ENCODE assay signal across 20 mouse cellular contexts in genomic region chr13:55836786-55837780, GRCm38 (mm10). TPM values are rescaled to one million over a fixed set of nuclear protein-coding genes. Genes with fewer than 3 reads are reported as not detected.
DNase-seq lines count a peak whose midpoint lies in the region; ATAC-seq and TF ChIP-seq lines count a peak whose summit lies in the region.
"Had no signal": no experiment of that assay in that cellular context is flagged by ENCODE, and none has a peak within 500 bp of the region (broad histone marks: within the 10 kb centered on the region; RNA-seq: fewer than 3 reads in every experiment).

No protein-coding gene starts in this region.

- no peak overlapping the region for H3K9ac ChIP-seq in midbrain, embryonic 14.5 days (replicated peaks; ENCODE audit: low read length)
- H3K9ac ChIP-seq in midbrain, embryonic 13.5 days (replicated peaks), result no peak overlapping the region
- H3K9ac ChIP-seq in intestine, postnatal 0 days (ENCODE audit: low read depth, low read length), result no peak overlapping the region
- H3K9ac ChIP-seq in stomach, embryonic 15.5 days, result no peak overlapping the region

- H3K36me3 ChIP-seq in midbrain, embryonic 14.5 days (ENCODE audit: control insufficient read depth, insufficient read depth, low read length), result no peaks in the 10 kb centered on the region
- no peaks in the 10 kb centered on the region for H3K36me3 ChIP-seq in midbrain, embryonic 13.5 days
- no peaks in the 10 kb centered on the region for H3K36me3 ChIP-seq in intestine, postnatal 0 days (ENCODE audit: control insufficient read depth, insufficient read depth)
- H3K36me3 ChIP-seq in stomach, embryonic 15.5 days, result no peaks in the 10 kb centered on the region

- no peak overlapping the region for H3K4me3 ChIP-seq in midbrain, embryonic 14.5 days (replicated peaks; ENCODE audit: low read depth, low read length)
- no peak overlapping the region for H3K4me3 ChIP-seq in midbrain, embryonic 13.5 days (replicated peaks)
- H3K4me3 ChIP-seq in intestine, postnatal 0 days (ENCODE audit: low read depth, low read length), result peak overlapping the region; percentile 0; the same call in 1 of the 2 replicates
- peak overlapping the region; percentile 64 for H3K4me3 ChIP-seq in stomach, embryonic 15.5 days (replicated peaks)

- peaks cover 92% of the 10 kb centered on the region for H3K27me3 ChIP-seq in midbrain, embryonic 14.5 days (ENCODE audit: control insufficient read depth, insufficient read depth, low read length)
- peaks cover 100% of the 10 kb centered on the region for H3K27me3 ChIP-seq in midbrain, embryonic 13.5 days
- peaks cover 86% of the 10 kb centered on the region for H3K27me3 ChIP-seq in intestine, postnatal 0 days (replicated peaks; ENCODE audit: control insufficient read depth, insufficient read depth, low read length)
- peaks cover 54% of the 10 kb centered on the region for H3K27me3 ChIP-seq in stomach, embryonic 15.5 days (replicated peaks)

- TF ChIP-seq CTCF in intestine, postnatal 0 days (IDR thresholded peaks at IDR 0.05; ENCODE audit: low read depth), result no peak

- no peak overlapping the region for H3K4me2 ChIP-seq in midbrain, embryonic 14.5 days (ENCODE audit: low read length)
- no peak overlapping the region for H3K4me2 ChIP-seq in midbrain, embryonic 13.5 days (replicated peaks)
- no peak overlapping the region for H3K4me2 ChIP-seq in intestine, postnatal 0 days (replicated peaks; ENCODE audit: low read depth)
- H3K4me2 ChIP-seq in stomach, embryonic 15.5 days, result peak overlapping the region; percentile 53

- no peak overlapping the region for H3K27ac ChIP-seq in midbrain, embryonic 14.5 days (replicated peaks; ENCODE audit: low read depth, low read length)
- H3K27ac ChIP-seq in midbrain, embryonic 13.5 days, result no peak overlapping the region
- no peak overlapping the region for H3K27ac ChIP-seq in intestine, postnatal 0 days (ENCODE audit: low read depth, low read length)
- H3K27ac ChIP-seq in stomach, embryonic 15.5 days, result peak overlapping the region; percentile 79
- H3K27ac ChIP-seq: macrophage had no signal

- ATAC-seq in midbrain, embryonic 14.5 days (ENCODE audit: low FRiP score, low TSS enrichment), result no peak
- ATAC-seq in midbrain, embryonic 13.5 days, result no peak
- no peak for ATAC-seq in intestine, postnatal 0 days
- no peak for ATAC-seq in stomach, embryonic 15.5 days (ENCODE audit: insufficient read depth, low FRiP score, low read depth)
- ATAC-seq: hindbrain, embryonic 16.5 days had no signal

- 2% methylated on average over 32 of the region's 32 CpGs for WGBS in midbrain, embryonic 14.5 days
- 1% methylated on average over 32 of the region's 32 CpGs for WGBS in midbrain, embryonic 13.5 days
- WGBS in intestine, postnatal 0 days, result 35% methylated on average over 32 of the region's 32 CpGs
- WGBS in stomach, embryonic 15.5 days, result 21% methylated on average over 32 of the region's 32 CpGs

- H3K9me3 ChIP-seq in midbrain, embryonic 14.5 days (ENCODE audit: control insufficient read depth, low read length), result no peaks in the 10 kb centered on the region
- no peaks in the 10 kb centered on the region for H3K9me3 ChIP-seq in midbrain, embryonic 13.5 days
- H3K9me3 ChIP-seq in intestine, postnatal 0 days (ENCODE audit: control insufficient read depth), result no peaks in the 10 kb centered on the region
- no peaks in the 10 kb centered on the region for H3K9me3 ChIP-seq in stomach, embryonic 15.5 days

- H3K4me1 ChIP-seq in midbrain, embryonic 14.5 days (ENCODE audit: control insufficient read depth, insufficient read depth, low read length), result peaks cover 2% of the 10 kb centered on the region; the same call in 1 of the 2 replicates
- H3K4me1 ChIP-seq in midbrain, embryonic 13.5 days (replicated peaks), result peaks cover 31% of the 10 kb centered on the region
- no peaks in the 10 kb centered on the region for H3K4me1 ChIP-seq in intestine, postnatal 0 days (replicated peaks; ENCODE audit: control insufficient read depth, insufficient read depth, low read length)
- 0 out of 2 replicates have a peak, but pooled peaks cover 8% of the 10 kb centered on the region for H3K4me1 ChIP-seq in stomach, embryonic 15.5 days

- peak; percentile 58 for DNase-seq in embryo, embryonic 10.5 days (ENCODE audit: low spot score)
- no peak for DNase-seq in embryo, embryonic 10 days (ENCODE audit: low spot score)
- DNase-seq in midbrain, embryonic 14.5 days, result peak; percentile 36
- no peak for DNase-seq in left cerebral cortex, adult 9 months (ENCODE audit: low spot score in 2 of 2)
- no peak for DNase-seq in heart, adult 18-20 months
- DNase-seq: cerebellum, adult 11-12 months; kidney, adult 9 months; left cerebral cortex, postnatal 4 days; lung, adult 18-20 months had no signal

RNA-seq across cellular contexts. Expression of gene Pitx1, which starts 1.1 kb away (rescaled TPM):
- 3.2 and 3.3 TPM in 2 replicates for polyA plus RNA-seq in midbrain, embryonic 14.5 days (2014; fragmentation: Nextera tagmentation; extraction: Ambion mirVana)
- polyA plus RNA-seq in midbrain, embryonic 13.5 days (2015; fragmentation: Nextera tagmentation; extraction: Ambion mirVana), result 0.75 and 1.5 TPM in 2 replicates
- polyA plus RNA-seq in intestine, postnatal 0 days (2015; fragmentation: Nextera tagmentation; extraction: Ambion mirVana), result 5.9 and 8.2 TPM in 2 replicates
- 138 and 168 TPM in 2 replicates for polyA plus RNA-seq in stomach, embryonic 15.5 days (2015; fragmentation: Nextera tagmentation; extraction: Ambion mirVana)
- total RNA-seq in heart, adult 18-20 months (2021), result not detected
- total RNA-seq: common myeloid progenitor, adult 5-6 weeks; heart, adult 8-10 months; layer of hippocampus, postnatal 25 days; left cerebral cortex, postnatal 4 days had no signal
- polyA plus RNA-seq: heart, postnatal 0 days; hindbrain, embryonic 16.5 days; macrophage; neural tube, embryonic 14.5 days; spleen, adult 2 months had no signal

RNA-seq across cellular contexts. Expression of gene Catsper3, which starts 52.7 kb away (rescaled TPM):
- polyA plus RNA-seq in midbrain, embryonic 14.5 days (2014; fragmentation: Nextera tagmentation; extraction: Ambion mirVana), result not detected in 2 replicates
- polyA plus RNA-seq in midbrain, embryonic 13.5 days (2015; fragmentation: Nextera tagmentation; extraction: Ambion mirVana), result 0.12 TPM in 1 of 2 replicates, not detected in the other
- polyA plus RNA-seq in intestine, postnatal 0 days (2015; fragmentation: Nextera tagmentation; extraction: Ambion mirVana), result 0.14 and 0.22 TPM in 2 replicates
- 0.10 TPM in 1 of 2 replicates, not detected in the other for polyA plus RNA-seq in stomach, embryonic 15.5 days (2015; fragmentation: Nextera tagmentation; extraction: Ambion mirVana)
- total RNA-seq in heart, adult 18-20 months (2021), result under 1 TPM; 0.20 to 0.21 TPM
- total RNA-seq: common myeloid progenitor, adult 5-6 weeks had no signal
- polyA plus RNA-seq: macrophage; neural tube, embryonic 14.5 days had no signal

Comparison
In these comparisons a context has a peak if more than half of its experiments do, and no peak if none do; other contexts are left out.
1. DNase-seq: peak in embryo, embryonic 10.5 days (single experiment) and midbrain, embryonic 14.5 days (single experiment); none in embryo, embryonic 10 days (single experiment), left cerebral cortex, adult 9 months (0 of 2) and heart, adult 18-20 months (0 of 2).
2. H3K4me3 ChIP-seq: peak in intestine, postnatal 0 days (single experiment) and stomach, embryonic 15.5 days (single experiment); none in midbrain, embryonic 14.5 days (single experiment) and midbrain, embryonic 13.5 days (single experiment).
3. RNA of gene Pitx1, which starts 1.1 kb away (polyA plus RNA-seq): 138 to 168 TPM in stomach, embryonic 15.5 days; 5.9 to 8.2 TPM in intestine, postnatal 0 days, 3.2 to 3.3 TPM in midbrain, embryonic 14.5 days and 0.75 to 1.5 TPM in midbrain, embryonic 13.5 days; every median in the first group is over 10 times any median in the second.